Comparison of ENCODE assay signal across 16 mouse cellular contexts in genomic region chr5:4657982-4658381, GRCm38 (mm10).
DNase-seq lines count a peak whose midpoint lies in the region; ATAC-seq and TF ChIP-seq lines count a peak whose summit lies in the region.
"Had no signal": no experiment of that assay in that cellular context is flagged by ENCODE, and none has a peak within 500 bp of the region (broad histone marks: within the 10 kb centered on the region; RNA-seq: fewer than 3 reads in every experiment).

No protein-coding gene starts in this region.

- 24% methylated on average over 1 of the region's 1 CpGs for WGBS in forebrain, embryonic 13.5 days

- in situ Hi-C loops in Patski (cut with MboI; ENCODE audit: low pct_unique_long_range_greater_than_20kb) = no loop called here

- no peaks in the 10 kb centered on the region; the same call in 1 of the 2 replicates for H3K9me3 ChIP-seq in forebrain, embryonic 13.5 days (replicated peaks)
- H3K9me3 ChIP-seq: embryonic facial prominence, embryonic 13.5 days; hindbrain, embryonic 15.5 days had no signal

- CTCF ChIA-PET in Patski (lab: Charles Lee) = interaction anchor here (1.2 kb wide), 1 partner anchor 33 kb away, joined by 3 read pairs; no protein-coding TSS in a partner anchor

- no peak for TF ChIP-seq CTCF in Patski (IDR thresholded peaks at IDR 0.05)

- no peak overlapping the region for H3K4me3 ChIP-seq in forebrain, embryonic 13.5 days
- H3K4me3 ChIP-seq: embryonic facial prominence, embryonic 13.5 days; gastrocnemius, adult 2 months; heart, embryonic 13.5 days; hindbrain, embryonic 15.5 days had no signal

- H3K36me3 ChIP-seq in forebrain, embryonic 13.5 days (ENCODE audit: poor library complexity, severe bottlenecking) = no peaks in the 10 kb centered on the region
- H3K36me3 ChIP-seq: embryonic facial prominence, embryonic 13.5 days; heart, embryonic 13.5 days; hindbrain, embryonic 15.5 days had no signal

- H3K27ac ChIP-seq in forebrain, embryonic 13.5 days = no peak overlapping the region
- H3K27ac ChIP-seq: embryonic facial prominence, embryonic 13.5 days; gastrocnemius, adult 2 months; heart, embryonic 13.5 days; hindbrain, embryonic 15.5 days had no signal

- DNase-seq in adrenal gland, adult 2 months = peak; percentile 6
- DNase-seq in adrenal gland, postnatal 10 days = no peak
- peak; percentile 24 for DNase-seq in lung, postnatal 10 days
- no peak for DNase-seq in lung, postnatal 4 days
- peak; percentile 95 for DNase-seq in 3T3-L1 (ENCODE audit: low read depth, low spot score)
- peak; percentile 85 for DNase-seq in Patski (ENCODE audit: low read depth, low spot score)
- DNase-seq: cerebellum, adult 2 months; cerebellum, postnatal 25 days; gastrocnemius, adult 2 months; gastrocnemius, postnatal 25 days; heart, postnatal 36 days had no signal

- no peaks in the 10 kb centered on the region for H3K27me3 ChIP-seq in Patski
- H3K27me3 ChIP-seq in forebrain, embryonic 13.5 days = no peaks in the 10 kb centered on the region
- H3K27me3 ChIP-seq: heart, embryonic 13.5 days; hindbrain, embryonic 15.5 days had no signal

- peak; percentile 79 for ATAC-seq in Patski
- ATAC-seq in forebrain, embryonic 13.5 days = no peak
- ATAC-seq: forebrain, embryonic 14.5 days had no signal

- no peak overlapping the region for H3K9ac ChIP-seq in forebrain, embryonic 13.5 days
- H3K9ac ChIP-seq: embryonic facial prominence, embryonic 13.5 days; heart, embryonic 13.5 days; hindbrain, embryonic 15.5 days had no signal

- POLR2A ChIA-PET in Patski (lab: Charles Lee) = interaction anchor here (0.7 kb wide), 1 partner anchor 163 kb away, joined by 3 read pairs; no protein-coding TSS in a partner anchor

- H3K4me2 ChIP-seq in forebrain, embryonic 13.5 days = no peak overlapping the region
- H3K4me2 ChIP-seq: embryonic facial prominence, embryonic 13.5 days; heart, embryonic 13.5 days; hindbrain, embryonic 15.5 days had no signal

- H3K4me1 ChIP-seq in forebrain, embryonic 13.5 days = peaks cover 11% of the 10 kb centered on the region
- H3K4me1 ChIP-seq: hindbrain, embryonic 15.5 days had no signal

Comparison
In these comparisons a context has a peak if more than half of its experiments do, and no peak if none do; other contexts are left out.
1. DNase-seq: peak in adrenal gland, adult 2 months (single experiment), lung, postnatal 10 days (single experiment), 3T3-L1 (single experiment) and Patski (single experiment); none in adrenal gland, postnatal 10 days (single experiment) and lung, postnatal 4 days (0 of 2).